Mouse (Mus musculus): ENCODE data around the gene Bin2. TPM values are rescaled to one million over a fixed set of nuclear protein-coding genes. Genes with fewer than 3 reads are reported as not detected.
A peak's percentile ranks its signal among the peaks of the same experiment; 100 is the strongest.

Gene Bin2
- 5.8 and 7.3 TPM in 2 replicates for polyA plus RNA-seq (2015; fragmentation: Nextera tagmentation; extraction: Ambion mirVana)

DNA sequence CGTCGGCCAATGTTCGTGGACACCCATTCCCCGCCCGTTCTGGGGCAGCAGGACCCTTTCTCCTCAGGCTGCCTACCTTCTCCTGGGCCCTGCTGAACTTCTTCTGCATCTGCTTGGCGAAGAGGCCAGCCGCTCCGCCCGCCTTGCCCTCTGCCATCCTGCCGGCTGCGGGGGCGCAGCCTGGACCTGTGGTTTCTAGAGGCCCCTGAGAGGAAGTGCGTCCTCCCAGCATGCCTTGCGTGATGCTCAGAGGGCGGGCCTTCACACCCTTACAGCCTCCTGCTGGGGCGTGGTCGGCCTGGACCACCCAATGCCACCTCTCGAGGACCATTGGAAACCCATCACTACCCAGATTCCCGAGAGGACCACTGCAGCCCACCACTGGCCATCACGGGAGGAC lies at the start of gene Bin2:
Bin2 (minus strand) TSS at position 217 of the 400 bp plus-strand sequence.
- H3K9me3 ChIP-seq (ENCODE audit: control insufficient read depth): no peaks in the 10 kb centered on the region
- no peaks in the 10 kb centered on the region for H3K27me3 ChIP-seq (replicated peaks; ENCODE audit: control insufficient read depth, insufficient read depth, low read length)
- H3K4me3 ChIP-seq (ENCODE audit: low read depth, low read length): no peak within 1 kb of the TSS
- no peak within 1 kb of the TSS for H3K27ac ChIP-seq (ENCODE audit: low read depth, low read length)
- TF ChIP-seq CTCF (IDR thresholded peaks at IDR 0.05; ENCODE audit: low read depth): no peak
- H3K4me1 ChIP-seq (replicated peaks; ENCODE audit: control insufficient read depth, insufficient read depth, low read length): peaks cover 8% of the 10 kb centered on the region
- H3K4me2 ChIP-seq (replicated peaks; ENCODE audit: low read depth): no peak within 1 kb of the TSS
- no peak within 1 kb of the TSS; the same call in 1 of the 2 replicates for H3K9ac ChIP-seq (ENCODE audit: low read depth, low read length)
- WGBS: 91% methylated on average over 20 of the region's 20 CpGs
- no peaks in the 10 kb centered on the region for H3K36me3 ChIP-seq (ENCODE audit: control insufficient read depth, insufficient read depth)
- ATAC-seq: no peak

- no peak for ATAC-seq
- WGBS: 82% methylated on average over 11 of the region's 11 CpGs
- TF ChIP-seq CTCF (IDR thresholded peaks at IDR 0.05; ENCODE audit: low read depth): peak; percentile 57
- H3K36me3 ChIP-seq (ENCODE audit: control insufficient read depth, insufficient read depth): peaks cover 41% of the 10 kb centered on the region; the same call in 1 of the 2 replicates
- H3K27ac ChIP-seq (ENCODE audit: low read depth, low read length): no peak overlapping the region
- H3K9me3 ChIP-seq (ENCODE audit: control insufficient read depth): no peaks in the 10 kb centered on the region
- no peak overlapping the region for H3K9ac ChIP-seq (ENCODE audit: low read depth, low read length)
- H3K27me3 ChIP-seq (replicated peaks; ENCODE audit: control insufficient read depth, insufficient read depth, low read length): no peaks in the 10 kb centered on the region
- H3K4me3 ChIP-seq (ENCODE audit: low read depth, low read length): no peak overlapping the region
- peaks cover 3% of the 10 kb centered on the region; the same call in 1 of the 2 replicates for H3K4me1 ChIP-seq (replicated peaks; ENCODE audit: control insufficient read depth, insufficient read depth, low read length)
- no peak overlapping the region for H3K4me2 ChIP-seq (replicated peaks; ENCODE audit: low read depth)
Observed at GRCm38 (mm10) chr15:100718572-100718971, 49.2 kb upstream of the Bin2 start.

DNA sequence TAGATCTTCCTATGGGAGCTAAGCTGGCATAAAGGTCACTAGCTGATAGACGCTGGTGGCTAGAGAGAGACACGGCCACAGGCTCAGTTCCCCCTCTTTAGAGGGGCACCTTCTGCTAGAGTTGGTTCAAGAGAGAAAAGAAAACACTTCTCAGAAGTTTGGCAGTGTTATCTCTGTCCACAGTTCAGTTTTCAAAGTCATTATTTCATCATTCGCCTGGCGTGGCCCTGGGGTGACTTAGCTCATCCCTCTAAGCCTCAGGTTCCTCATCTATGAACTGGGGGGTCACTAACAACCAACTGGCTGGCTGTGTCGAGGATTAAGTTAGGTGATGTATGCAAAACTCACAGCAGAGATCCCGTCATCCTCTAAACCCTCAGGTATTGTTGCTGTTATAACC lies 48.6 kb upstream of the Bin2 start:
- Histone ChIP-seq H3K36me3 (ENCODE audit: control insufficient read depth, insufficient read depth) (peaks cover 48% of the 10 kb centered on the region; the same call in 1 of the 2 replicates), H3K27ac (ENCODE audit: low read depth, low read length) (no peak overlapping the region), H3K4me1 (replicated peaks; ENCODE audit: control insufficient read depth, insufficient read depth, low read length) (0 out of 2 replicates have a peak, but pooled peaks cover 3% of the 10 kb centered on the region), H3K27me3 (replicated peaks; ENCODE audit: control insufficient read depth, insufficient read depth, low read length) (no peaks in the 10 kb centered on the region), H3K4me3 (ENCODE audit: low read depth, low read length) (no peak overlapping the region), H3K9ac (ENCODE audit: low read depth, low read length) (no peak overlapping the region), H3K4me2 (replicated peaks; ENCODE audit: low read depth) (no peak overlapping the region), H3K9me3 (ENCODE audit: control insufficient read depth) (no peaks in the 10 kb centered on the region)
- ATAC-seq: no peak
- 83% methylated on average over 6 of the region's 6 CpGs for WGBS
- TF ChIP-seq CTCF (IDR thresholded peaks at IDR 0.05; ENCODE audit: low read depth): no peak

GRCm38 (mm10) chr15:100715399-100715993 lies 46.1 kb upstream of the Bin2 start:
- no peak overlapping the region for H3K27ac ChIP-seq (ENCODE audit: low read depth, low read length)
- no peaks in the 10 kb centered on the region for H3K9me3 ChIP-seq (ENCODE audit: control insufficient read depth)
- no peaks in the 10 kb centered on the region for H3K4me1 ChIP-seq (replicated peaks; ENCODE audit: control insufficient read depth, insufficient read depth, low read length)
- H3K4me2 ChIP-seq (replicated peaks; ENCODE audit: low read depth): no peak overlapping the region
- H3K27me3 ChIP-seq (replicated peaks; ENCODE audit: control insufficient read depth, insufficient read depth, low read length): no peaks in the 10 kb centered on the region
- ATAC-seq: no peak
- peaks cover 60% of the 10 kb centered on the region; the same call in 1 of the 2 replicates for H3K36me3 ChIP-seq (ENCODE audit: control insufficient read depth, insufficient read depth)
- TF ChIP-seq CTCF (IDR thresholded peaks at IDR 0.05; ENCODE audit: low read depth): no peak
- WGBS: 73% methylated on average over 9 of the region's 9 CpGs
- H3K9ac ChIP-seq (ENCODE audit: low read depth, low read length): no peak overlapping the region
- H3K4me3 ChIP-seq (ENCODE audit: low read depth, low read length): no peak overlapping the region

GRCm38 (mm10) chr15:100714470-100714869 lies 45.1 kb upstream of the Bin2 start:
- H3K4me1 ChIP-seq (replicated peaks; ENCODE audit: control insufficient read depth, insufficient read depth, low read length): no peaks in the 10 kb centered on the region
- H3K9me3 ChIP-seq (ENCODE audit: control insufficient read depth): no peaks in the 10 kb centered on the region
- ATAC-seq: no peak
- H3K27ac ChIP-seq (ENCODE audit: low read depth, low read length): no peak overlapping the region
- no peak overlapping the region for H3K9ac ChIP-seq (ENCODE audit: low read depth, low read length)
- no peak for TF ChIP-seq CTCF (IDR thresholded peaks at IDR 0.05; ENCODE audit: low read depth)
- peaks cover 55% of the 10 kb centered on the region; the same call in 1 of the 2 replicates for H3K36me3 ChIP-seq (ENCODE audit: control insufficient read depth, insufficient read depth)
- 84% methylated on average over 8 of the region's 8 CpGs for WGBS
- no peaks in the 10 kb centered on the region for H3K27me3 ChIP-seq (replicated peaks; ENCODE audit: control insufficient read depth, insufficient read depth, low read length)
- H3K4me3 ChIP-seq (ENCODE audit: low read depth, low read length): no peak overlapping the region
- no peak overlapping the region for H3K4me2 ChIP-seq (replicated peaks; ENCODE audit: low read depth)

DNA sequence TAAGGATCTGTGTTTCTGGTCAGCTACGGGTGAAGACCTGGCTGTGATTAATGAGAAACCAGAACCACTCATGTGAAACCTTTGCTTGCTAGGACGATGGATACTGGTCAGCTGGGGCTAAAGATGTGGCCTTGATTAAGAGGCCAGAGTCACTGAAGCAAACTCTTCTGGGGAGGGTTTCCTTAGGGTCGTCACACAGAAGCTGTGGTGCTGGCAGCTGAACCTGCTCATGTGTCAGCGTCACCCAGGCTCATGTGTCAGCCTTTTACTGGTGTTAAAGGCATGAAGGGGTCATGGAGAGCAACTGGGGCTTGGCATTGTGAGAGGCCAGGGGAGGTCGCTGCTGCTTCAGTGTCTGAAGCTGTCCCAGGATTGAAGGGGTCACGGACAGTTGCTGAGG lies 41.5 kb upstream of the Bin2 start:
- ATAC-seq: no peak
- no peak overlapping the region for H3K9ac ChIP-seq (ENCODE audit: low read depth, low read length)
- H3K4me1 ChIP-seq (replicated peaks; ENCODE audit: control insufficient read depth, insufficient read depth, low read length): no peaks in the 10 kb centered on the region
- no peak overlapping the region for H3K4me3 ChIP-seq (ENCODE audit: low read depth, low read length)
- no peak for TF ChIP-seq CTCF (IDR thresholded peaks at IDR 0.05; ENCODE audit: low read depth)
- H3K36me3 ChIP-seq (ENCODE audit: control insufficient read depth, insufficient read depth): peaks cover 39% of the 10 kb centered on the region; the same call in 1 of the 2 replicates
- H3K4me2 ChIP-seq (replicated peaks; ENCODE audit: low read depth): no peak overlapping the region
- no peak overlapping the region for H3K27ac ChIP-seq (ENCODE audit: low read depth, low read length)
- H3K9me3 ChIP-seq (ENCODE audit: control insufficient read depth): no peaks in the 10 kb centered on the region
- 75% methylated on average over 6 of the region's 6 CpGs for WGBS
- H3K27me3 ChIP-seq (replicated peaks; ENCODE audit: control insufficient read depth, insufficient read depth, low read length): no peaks in the 10 kb centered on the region

All from intestine, postnatal 0 days (tissue).